ENCODE assay signal across 13 mouse cellular contexts in the genomic region with DNA sequence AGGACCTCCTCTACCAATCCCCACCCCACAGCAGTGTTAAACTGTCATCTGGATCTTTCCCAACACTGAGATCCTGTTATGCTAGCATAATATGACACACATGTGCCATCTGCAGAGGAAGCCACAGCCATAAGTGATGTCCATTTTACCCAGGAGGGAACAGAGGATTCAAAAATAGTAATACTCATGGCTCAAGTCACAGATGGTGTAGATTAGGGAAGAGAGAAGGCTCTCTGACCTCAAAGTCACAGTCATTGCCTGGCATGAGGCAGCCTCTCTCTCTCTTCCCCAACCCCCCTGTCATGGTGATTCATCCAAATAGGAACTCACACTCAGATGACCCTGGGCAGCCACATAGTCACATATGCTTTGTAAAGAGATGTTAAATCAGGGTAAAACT. TPM values are rescaled to one million over a fixed set of nuclear protein-coding genes. Genes with fewer than 3 reads are reported as not detected.
A peak's percentile ranks its signal among the peaks of the same experiment; 100 is the strongest.
DNase-seq lines count a peak whose midpoint lies in the region; ATAC-seq and TF ChIP-seq lines count a peak whose summit lies in the region.
"Had no signal": no experiment of that assay in that cellular context is flagged by ENCODE, and none has a peak within 500 bp of the region (broad histone marks: within the 10 kb centered on the region; RNA-seq: fewer than 3 reads in every experiment).

No protein-coding gene starts in this region.

- TF ChIP-seq POLR2A in liver, adult 2 months (IDR thresholded peaks at IDR 0.05; ENCODE audit: extremely low read depth, insufficient read depth, low read length): no peak
- no peak for TF ChIP-seq POLR2A in myocyte (IDR thresholded peaks at IDR 0.05; ENCODE audit: insufficient read length, low read depth)

- H3K4me1 ChIP-seq in liver, adult 2 months (ENCODE audit: control insufficient read depth, insufficient read depth, low read length): no peaks in the 10 kb centered on the region
- H3K4me1 ChIP-seq in liver, embryonic 11.5 days (replicated peaks; ENCODE audit: control insufficient read depth, insufficient read depth, low read length): no peaks in the 10 kb centered on the region

- no peak overlapping the region for H3ac ChIP-seq in myocyte (ENCODE audit: control insufficient read depth, insufficient read length)

- peak; percentile 30 for DNase-seq in liver, adult 2 months (ENCODE audit: extremely low read depth, low read depth, low spot score)
- DNase-seq in liver, embryonic 11.5 days (ENCODE audit: low spot score): no peak
- DNase-seq in NIH3T3 (ENCODE audit: low read depth): peak; percentile 75
- DNase-seq in embryo, embryonic 10.5 days (ENCODE audit: low spot score): peak; percentile 43
- no peak for DNase-seq in spleen, postnatal 10 days (ENCODE audit: low spot score in 2 of 2)
- DNase-seq in ovary, postnatal 10 days (ENCODE audit: low spot score): no peak
- no peak for DNase-seq in T-cell, adult 2 months (ENCODE audit: low spot score)
- DNase-seq: cerebellum, postnatal 36 days; kidney, postnatal 25 days had no signal

- TF ChIP-seq CTCF in liver, adult 2 months (IDR thresholded peaks at IDR 0.05; ENCODE audit: low read depth, low read length): no peak

- H3K4me3 ChIP-seq in liver, adult 2 months (ENCODE audit: insufficient read depth, low read depth, low read length): no peak overlapping the region
- H3K4me3 ChIP-seq in liver, embryonic 11.5 days (ENCODE audit: low read depth, low read length): no peak overlapping the region
- no peak overlapping the region for H3K4me3 ChIP-seq in myocyte
- H3K4me3 ChIP-seq: heart, embryonic 12.5 days had no signal

- H3K9ac ChIP-seq in liver, adult 2 months (ENCODE audit: low read depth, low read length): no peak overlapping the region
- H3K9ac ChIP-seq in liver, embryonic 11.5 days (ENCODE audit: low read depth, low read length): no peak overlapping the region
- H3K9ac ChIP-seq: heart, embryonic 12.5 days had no signal

- no peak for ATAC-seq in liver, embryonic 11.5 days (replicated peaks; ENCODE audit: low FRiP score)
- ATAC-seq: forebrain, embryonic 14.5 days had no signal

- no peaks in the 10 kb centered on the region for H3K27me3 ChIP-seq in liver, adult 2 months (ENCODE audit: control insufficient read depth, insufficient read depth, low read length)
- no peaks in the 10 kb centered on the region for H3K27me3 ChIP-seq in liver, embryonic 11.5 days (replicated peaks; ENCODE audit: control insufficient read depth, insufficient read depth, low read length)
- H3K27me3 ChIP-seq in myocyte (ENCODE audit: control insufficient read depth, insufficient read depth, insufficient read length): no peaks in the 10 kb centered on the region
- H3K27me3 ChIP-seq: heart, embryonic 12.5 days had no signal

- H3K4me2 ChIP-seq in liver, embryonic 11.5 days: no peak overlapping the region
- peak overlapping the region; percentile 77 for H3K4me2 ChIP-seq in myocyte (ENCODE audit: low read depth)
- H3K4me2 ChIP-seq: heart, embryonic 12.5 days had no signal

- no peaks in the 10 kb centered on the region for H3K79me2 ChIP-seq in liver, adult 2 months (ENCODE audit: control insufficient read depth, insufficient read depth, low read length)
- no peaks in the 10 kb centered on the region for H3K79me2 ChIP-seq in myocyte (ENCODE audit: control insufficient read depth, insufficient read depth)

- no peak overlapping the region for H3K27ac ChIP-seq in liver, adult 2 months (replicated peaks; ENCODE audit: insufficient read depth, low read depth, low read length)
- H3K27ac ChIP-seq in liver, embryonic 11.5 days (ENCODE audit: low read depth, low read length): no peak overlapping the region

- H3K36me3 ChIP-seq in liver, adult 2 months (ENCODE audit: control insufficient read depth, insufficient read depth, low read length): no peaks in the 10 kb centered on the region
- no peaks in the 10 kb centered on the region for H3K36me3 ChIP-seq in liver, embryonic 11.5 days (ENCODE audit: control insufficient read depth, insufficient read depth, low read length)
- H3K36me3 ChIP-seq in myocyte (ENCODE audit: control insufficient read depth, insufficient read depth): no peaks in the 10 kb centered on the region
- H3K36me3 ChIP-seq: heart, embryonic 12.5 days had no signal

- no peaks in the 10 kb centered on the region for H3K9me3 ChIP-seq in liver, embryonic 11.5 days (ENCODE audit: control insufficient read depth, low read length)
- H3K9me3 ChIP-seq: G1E; heart, embryonic 12.5 days had no signal

TF ChIP-seq in myocyte, 11 proteins besides CTCF, POLR2A, EP300 and RAD21:
- TF ChIP-seq MYOD1 (IDR thresholded peaks at IDR 0.05; ENCODE audit: control insufficient read depth in 1 of 3, insufficient read length in 2 of 3, low read depth in 2 of 3) (peak in 1 of 3 experiments; percentile 24), REST (IDR thresholded peaks at IDR 0.05; ENCODE audit: insufficient read depth, insufficient read length) (no peak)

RNA-seq across cellular contexts. Expression of gene Rab7b, which starts 2.9 kb away (rescaled TPM):
- total RNA-seq in liver, adult 2 months (2014; rRNA removed): 0.83 and 0.87 TPM in 2 replicates
- polyA plus RNA-seq in liver, adult 2 months (2012; rRNA removed): 0.29 and 0.45 TPM in 2 replicates
- polyA plus RNA-seq in liver, embryonic 11.5 days (2014; fragmentation: Nextera tagmentation; extraction: Ambion mirVana): 0.53 and 1.1 TPM in 2 replicates
- polyA plus RNA-seq in myocyte (2012; fragmentation: generic; extraction: Trizol): 1.5 TPM
- polyA plus RNA-seq: G1E had no signal

RNA-seq across cellular contexts. Expression of gene Slc26a9, which starts 52.5 kb away (rescaled TPM):
- total RNA-seq in liver, adult 2 months (2014; rRNA removed): under 0.01 TPM in 1 of 2 replicates, not detected in the other
- polyA plus RNA-seq in liver, adult 2 months (2012; rRNA removed): not detected in 2 replicates
- not detected in 2 replicates for polyA plus RNA-seq in liver, embryonic 11.5 days (2014; fragmentation: Nextera tagmentation; extraction: Ambion mirVana)
- not detected for polyA plus RNA-seq in myocyte (2012; fragmentation: generic; extraction: Trizol)

RNA-seq across cellular contexts. Expression of gene Ctse, which starts 53.2 kb away (rescaled TPM):
- 0.20 TPM in 1 of 2 replicates, not detected in the other for total RNA-seq in liver, adult 2 months (2014; rRNA removed)
- polyA plus RNA-seq in liver, adult 2 months (2012; rRNA removed): 0.11 and 15.8 TPM in 2 replicates
- 9.3 and 10.6 TPM in 2 replicates for polyA plus RNA-seq in liver, embryonic 11.5 days (2014; fragmentation: Nextera tagmentation; extraction: Ambion mirVana)
- polyA plus RNA-seq in myocyte (2012; fragmentation: generic; extraction: Trizol): not detected
- polyA plus RNA-seq: forebrain, embryonic 14.5 days had no signal

Comparison
In these comparisons a context has a peak if more than half of its experiments do, and no peak if none do; other contexts are left out.
1. DNase-seq: peak in liver, adult 2 months (single experiment), NIH3T3 (single experiment) and embryo, embryonic 10.5 days (single experiment); none in liver, embryonic 11.5 days (single experiment), spleen, postnatal 10 days (0 of 2), ovary, postnatal 10 days (single experiment) and T-cell, adult 2 months (single experiment).